Mouse (Mus musculus): ENCODE data around the gene Gm20604.
A peak's percentile ranks its signal among the peaks of the same experiment; 100 is the strongest.

The Gm20604 gene

DNA sequence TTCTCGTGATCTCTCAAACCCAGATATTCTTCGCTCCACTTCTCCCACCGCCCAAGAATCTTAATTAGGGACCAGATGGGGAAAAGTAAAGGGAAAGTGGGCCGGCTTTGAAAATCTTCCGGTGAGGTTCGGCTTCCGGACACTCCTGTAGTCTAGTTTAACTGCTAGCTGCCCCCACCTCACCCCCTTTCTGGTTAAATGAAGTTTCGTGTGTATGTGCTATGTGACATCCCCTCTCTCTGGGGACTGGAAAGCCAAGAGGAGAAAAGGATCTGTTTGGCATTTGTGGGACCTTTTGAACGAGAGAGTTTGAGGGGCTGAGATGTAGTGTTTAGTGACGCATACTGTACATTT lies at the start of gene Gm20604:
TSS of gene Gm20604 (minus strand) at position 270 of the 354 bp plus-strand sequence.
- DNase-seq (ENCODE audit: low spot score): no peak

DNA sequence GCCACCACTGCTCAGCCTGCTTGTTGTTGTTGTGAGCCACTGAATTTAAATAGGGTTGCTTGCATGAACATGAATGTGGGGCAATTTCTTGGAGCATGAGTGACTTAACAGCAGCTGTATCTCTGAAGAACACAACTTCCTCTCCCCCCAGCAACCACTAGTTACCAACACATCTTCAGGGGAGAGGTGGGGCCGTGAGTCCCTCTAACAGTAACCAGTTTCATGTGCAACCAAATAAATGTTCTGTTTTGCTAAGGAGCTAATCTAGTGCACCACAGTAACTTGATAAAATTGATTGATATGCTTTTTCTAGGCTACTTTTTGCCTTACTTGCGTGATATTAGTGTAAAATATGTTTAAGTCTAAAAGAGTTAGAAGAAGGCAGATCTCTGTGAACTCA lies 41.1 kb upstream of the Gm20604 start:
- DNase-seq (ENCODE audit: low spot score): no peak

DNA sequence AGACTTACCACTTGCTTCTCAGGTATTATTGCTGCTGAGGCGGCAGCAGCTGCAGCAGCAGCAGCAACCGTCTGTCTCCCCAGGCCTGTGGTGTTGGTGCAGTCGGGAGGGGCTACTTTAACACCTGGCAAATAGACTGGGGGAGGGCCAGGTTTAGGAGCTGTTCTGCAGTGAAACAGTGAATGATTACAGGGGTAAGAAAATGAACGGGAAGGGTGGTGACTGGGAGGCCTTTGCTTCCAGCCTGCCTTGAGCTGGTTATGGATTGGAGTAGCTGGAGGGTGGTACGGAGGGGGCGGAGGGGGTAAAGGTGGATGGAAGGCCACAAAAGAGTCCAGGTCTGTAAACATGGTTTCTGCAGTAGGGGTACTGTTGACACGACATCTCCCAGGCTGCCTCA lies 29.5 kb upstream of the Gm20604 start:
- no peak for DNase-seq (ENCODE audit: low spot score)

DNA sequence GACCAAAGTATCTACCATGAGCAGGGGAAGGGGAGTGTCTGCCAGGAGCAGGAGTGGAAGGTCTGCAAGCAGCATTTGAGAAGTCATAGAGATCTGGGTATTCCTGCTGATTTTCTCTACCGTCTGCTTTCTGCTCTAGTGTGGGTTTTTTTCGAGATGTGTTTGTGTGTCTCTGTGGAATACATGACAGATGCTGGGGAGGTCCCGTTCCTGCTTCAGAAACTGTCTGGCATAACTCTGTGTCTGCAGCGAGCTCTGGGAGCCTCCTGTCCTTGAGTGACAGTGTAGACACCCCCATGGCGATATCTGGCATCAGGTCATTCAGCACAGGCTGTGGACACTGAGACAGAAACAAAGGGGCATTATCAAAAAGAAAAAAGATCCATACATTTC lies 27.1 kb upstream of the Gm20604 start:
- no peak for DNase-seq (ENCODE audit: low spot score)

DNA sequence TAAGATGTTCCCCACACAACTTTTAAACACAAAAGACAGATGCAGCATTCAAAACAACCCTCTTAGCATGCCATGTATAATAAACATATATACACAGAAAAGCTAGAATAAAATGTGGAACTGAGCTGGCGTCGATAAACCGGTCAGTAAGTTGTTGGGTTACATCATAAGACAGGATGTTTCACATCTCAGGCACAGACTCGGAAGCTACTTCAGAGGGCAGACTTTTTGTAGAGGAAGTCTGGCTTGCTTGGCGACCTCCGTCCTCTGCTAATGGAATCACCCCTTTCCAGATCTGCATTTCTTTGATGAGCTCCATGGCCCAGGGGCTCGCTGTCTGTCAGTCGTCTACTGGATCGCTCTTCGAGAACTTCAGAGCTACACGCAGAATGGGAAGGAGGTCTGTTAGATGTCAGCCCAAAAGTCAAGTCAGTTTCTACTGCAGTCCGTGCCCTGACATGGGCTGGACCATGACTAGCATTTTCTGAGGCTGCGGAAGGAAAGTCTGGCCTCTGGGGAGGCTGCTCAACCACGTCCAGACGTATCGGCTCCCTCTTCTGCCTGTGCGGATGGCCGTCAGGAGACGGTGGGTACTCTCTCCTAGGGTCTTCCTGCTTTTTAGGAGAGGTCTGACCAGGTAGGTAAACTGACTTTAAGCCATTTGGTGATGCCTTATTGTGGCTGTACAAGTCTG lies 26.6 kb upstream of the Gm20604 start:
- DNase-seq (ENCODE audit: low spot score): no peak

DNA sequence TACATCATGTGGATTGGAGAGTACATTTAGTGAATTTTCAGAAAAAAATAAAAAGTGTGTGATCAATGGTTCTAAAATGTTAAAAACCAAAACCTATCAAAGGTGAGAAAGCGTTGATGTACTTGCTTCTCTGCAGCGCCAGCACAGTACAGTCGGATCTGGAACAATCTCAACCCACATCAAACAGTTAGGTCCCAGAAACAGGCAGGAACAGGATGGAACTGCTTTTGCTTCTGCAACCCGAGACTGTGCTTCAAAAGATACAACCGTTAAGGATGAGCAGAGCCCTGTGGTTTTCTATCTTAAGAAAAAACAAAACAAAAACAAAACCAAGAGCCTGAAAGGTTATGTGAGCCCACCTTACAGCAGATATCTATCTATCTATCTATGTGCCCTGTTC lies 24.4 kb upstream of the Gm20604 start:
- no peak for DNase-seq (ENCODE audit: low spot score)

DNA sequence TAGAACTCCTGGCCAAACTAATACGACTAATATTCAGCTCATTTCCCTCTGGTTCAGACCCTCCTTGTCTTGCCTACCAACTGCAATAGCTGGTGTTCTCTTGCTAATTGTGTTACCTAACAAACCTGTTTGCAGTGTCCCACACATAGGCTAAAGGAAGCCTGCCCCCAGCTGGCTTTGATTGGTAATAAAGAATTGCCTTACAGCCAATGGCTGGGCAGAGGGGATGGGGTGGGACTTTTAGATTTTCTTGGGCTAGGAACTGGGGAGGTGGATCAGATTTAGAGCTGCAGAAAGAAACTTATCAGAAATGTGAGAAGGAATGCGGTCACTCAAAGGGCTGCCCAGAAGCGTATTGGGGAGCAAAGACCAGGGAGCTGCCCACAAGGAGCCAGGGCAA lies 21.0 kb upstream of the Gm20604 start:
- no peak for DNase-seq (ENCODE audit: low spot score)

DNA sequence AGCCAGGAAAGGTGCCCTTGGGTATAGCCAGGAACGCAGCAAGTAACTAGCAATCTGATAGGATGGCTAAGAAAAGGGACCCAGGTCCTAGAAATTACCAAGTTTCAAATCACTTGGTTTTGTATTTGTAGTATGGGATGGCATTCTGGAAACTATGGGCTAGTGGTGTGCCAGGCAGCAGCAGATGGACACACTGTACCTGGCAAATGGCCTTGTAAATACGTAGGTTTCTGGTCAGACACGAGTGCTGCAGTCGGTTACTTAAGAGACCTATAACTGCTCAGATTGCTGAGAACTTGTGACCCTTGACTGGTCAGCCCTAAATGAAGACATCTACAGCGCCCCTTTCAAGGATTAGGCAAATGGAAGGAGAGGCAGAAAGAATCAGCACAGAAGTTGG lies 19.7 kb upstream of the Gm20604 start:
- DNase-seq (ENCODE audit: low spot score): no peak

DNA sequence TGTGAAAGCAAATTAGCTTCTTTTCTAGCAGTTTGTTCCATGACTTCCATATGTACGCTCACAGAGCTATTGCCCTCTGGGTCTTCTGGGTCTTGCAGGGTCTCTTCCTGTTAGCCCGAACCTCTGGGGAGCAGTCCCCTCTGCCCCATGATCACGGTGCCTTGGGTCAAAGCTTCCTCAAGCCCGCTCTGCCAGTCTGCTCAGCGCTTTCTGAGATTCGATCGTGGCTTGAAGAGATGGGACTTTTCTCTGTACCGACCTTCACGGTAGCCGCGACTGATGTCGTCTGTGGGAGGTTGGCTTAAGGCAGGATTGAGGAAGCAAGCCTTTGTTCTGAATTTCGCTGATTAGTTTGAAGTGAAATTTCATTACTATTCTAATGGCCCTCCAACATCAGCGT lies 17.6 kb upstream of the Gm20604 start:
- DNase-seq (ENCODE audit: low spot score): no peak

DNA sequence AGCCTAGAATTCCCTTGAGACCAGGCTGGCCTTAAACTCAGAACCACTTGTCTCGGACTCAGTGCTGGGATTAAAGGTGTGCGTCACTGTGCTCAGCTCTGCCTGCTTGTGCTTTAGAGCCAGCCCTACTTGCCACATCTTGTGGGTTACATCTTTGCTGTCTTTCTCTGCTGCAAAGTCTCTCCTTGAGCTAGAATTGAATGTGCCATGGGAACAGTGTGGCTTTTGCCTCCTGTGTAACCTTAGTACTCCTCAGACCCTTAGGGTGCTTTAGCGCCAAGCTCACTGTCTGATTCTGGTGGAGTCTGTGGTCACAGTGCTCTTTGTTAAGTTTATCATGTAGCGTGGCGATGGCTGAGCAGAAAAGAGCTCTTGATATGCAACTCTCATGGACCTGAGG lies 14.2 kb upstream of the Gm20604 start:
- no peak for DNase-seq (ENCODE audit: low spot score)

DNA sequence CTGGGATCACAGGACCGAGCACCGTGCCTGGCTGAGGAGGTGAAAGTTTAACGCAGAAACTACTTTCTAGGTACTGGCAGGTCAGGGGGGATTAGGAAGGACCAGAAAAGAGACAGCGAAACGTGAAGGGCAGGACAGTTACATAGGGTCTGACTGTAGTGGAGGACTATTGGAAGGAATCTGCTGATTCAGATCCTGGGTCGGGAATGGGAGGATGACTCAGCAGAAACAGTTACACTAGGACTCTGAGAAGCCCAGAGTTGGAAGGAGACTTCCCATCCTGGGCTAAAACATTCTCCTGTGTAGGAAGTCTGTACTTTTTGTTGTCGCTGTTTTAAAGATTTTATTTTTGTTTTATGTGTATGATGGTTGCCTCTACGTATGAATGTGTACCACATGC lies 13.1 kb upstream of the Gm20604 start:
- no peak for DNase-seq (ENCODE audit: low spot score)

DNA sequence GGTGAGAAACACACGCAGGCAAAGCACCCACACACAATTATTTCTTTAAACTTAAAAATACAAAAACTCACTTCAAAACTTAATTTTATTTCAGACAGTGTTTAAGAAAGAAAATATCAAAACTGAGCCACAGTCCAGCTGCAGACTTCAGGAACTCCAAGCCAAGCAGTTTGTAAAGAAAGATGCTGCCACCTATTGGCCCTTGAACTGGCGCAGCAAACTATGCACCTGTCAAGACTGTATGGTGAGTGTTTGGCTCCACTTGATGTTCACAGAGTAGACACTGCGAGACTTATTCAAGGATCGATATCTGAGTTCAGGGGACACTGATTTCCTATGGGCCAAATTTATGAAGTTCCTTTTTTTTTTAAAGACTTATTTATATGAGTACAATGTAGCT lies 10.5 kb upstream of the Gm20604 start:
- no peak for DNase-seq (ENCODE audit: low spot score)

DNA sequence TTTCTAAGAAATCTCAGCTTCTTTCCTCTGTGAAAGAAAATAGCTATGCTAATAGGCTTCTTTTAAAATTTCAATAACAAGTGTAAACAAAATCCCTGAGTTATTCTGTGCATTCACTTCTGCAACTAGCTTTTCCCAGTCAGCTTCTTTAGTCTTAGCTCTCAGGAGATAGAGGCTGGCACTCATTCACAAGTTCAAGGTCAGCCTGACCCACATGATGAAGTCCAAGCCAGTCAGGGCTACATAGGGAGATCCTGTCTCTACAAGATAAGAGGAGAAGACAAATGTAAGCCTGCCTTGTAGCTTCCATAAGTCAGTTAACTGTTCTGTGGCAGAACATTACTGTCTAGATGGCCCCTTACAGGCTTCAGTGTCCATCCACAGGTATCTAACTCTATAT lies 5.2 kb upstream of the Gm20604 start:
- DNase-seq (ENCODE audit: low spot score): no peak

DNA sequence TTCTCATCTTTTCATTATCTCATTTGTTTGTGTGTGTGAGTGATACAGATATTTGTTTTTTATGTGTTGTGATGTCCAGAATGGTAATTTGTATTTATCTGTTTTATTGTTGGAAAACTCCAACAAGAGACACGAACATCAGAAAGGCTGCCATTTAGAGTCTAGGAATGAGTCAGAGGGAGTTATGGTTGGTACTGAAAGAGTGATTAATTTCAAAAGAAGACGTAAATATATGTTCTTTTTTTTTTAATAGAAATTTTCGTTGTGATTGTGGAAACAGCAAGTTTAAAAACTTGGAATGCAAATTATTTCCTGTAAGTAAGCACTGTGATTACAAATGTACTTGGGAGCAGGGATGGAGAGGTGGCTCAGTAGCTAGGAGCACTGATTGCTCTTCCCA lies 3.2 kb upstream of the Gm20604 start:
- no peak for DNase-seq (ENCODE audit: low spot score)

DNA sequence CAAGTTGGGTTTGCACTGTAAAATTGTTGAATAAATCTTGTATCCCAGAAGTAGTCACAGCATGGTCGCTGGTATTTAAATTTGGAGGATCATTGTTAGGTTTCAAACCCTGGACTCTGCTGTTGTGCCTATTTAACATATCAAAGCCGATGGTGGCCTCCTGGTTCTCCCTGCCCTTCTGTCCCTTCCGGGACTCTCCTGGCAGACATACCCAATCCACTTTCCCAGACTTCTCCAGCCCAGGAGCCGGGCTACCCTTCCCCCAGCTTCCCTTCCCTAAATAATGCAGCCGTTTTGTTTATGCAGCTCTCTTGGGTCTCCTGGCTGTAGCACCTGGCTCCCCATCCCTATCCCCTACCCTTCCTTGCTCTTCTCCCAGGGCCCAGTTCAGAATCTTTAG lies 464 bp upstream of the Gm20604 start:
- DNase-seq (ENCODE audit: low spot score): no peak

DNA sequence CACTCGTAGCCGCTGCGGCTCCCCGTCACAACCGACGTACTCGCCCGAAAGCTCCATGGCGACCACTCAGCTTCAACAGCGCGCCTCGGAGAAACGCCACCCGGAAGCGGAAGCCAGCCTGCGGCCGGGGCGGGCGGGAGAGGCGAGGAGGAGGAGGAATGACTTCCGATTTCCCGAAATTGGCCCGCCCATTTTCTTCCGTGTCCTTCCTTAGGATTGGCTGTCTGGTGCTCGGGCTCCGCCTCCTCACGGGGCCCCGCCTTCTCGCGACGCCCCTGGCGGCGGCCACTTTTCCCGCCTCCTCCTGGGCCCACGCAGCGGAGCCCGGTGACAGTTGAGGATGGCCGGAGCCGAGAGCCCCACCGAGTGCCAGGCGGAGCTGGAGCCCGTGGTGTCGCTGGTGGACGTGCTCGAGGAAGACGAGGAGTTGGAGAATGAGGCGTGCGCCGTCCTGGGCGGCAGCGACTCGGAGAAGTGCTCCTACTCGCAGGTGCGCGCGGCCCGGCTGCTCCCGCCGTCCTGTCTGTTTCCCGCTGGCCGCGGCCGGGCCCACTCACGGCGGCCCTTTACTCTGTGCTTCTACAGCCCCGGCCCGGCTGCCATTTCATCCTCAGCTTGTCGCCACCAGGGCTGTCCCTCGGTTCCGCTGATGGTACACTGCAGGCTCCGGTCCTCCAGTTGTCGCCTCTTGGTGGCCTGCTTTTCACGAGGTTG lies 626 bp downstream of the Gm20604 start, which contains the start of the genes Gm28051, Gon7 and Ubr7:
TSS of gene Gm28051 (minus strand) at position 77 of the 714 bp plus-strand sequence.
TSS of gene Gon7 (minus strand) at position 115 of the 714 bp plus-strand sequence.
TSS of gene Ubr7 (plus strand) at position 279 of the 714 bp plus-strand sequence.
- DNase-seq (ENCODE audit: low spot score): peak; percentile 95

DNA sequence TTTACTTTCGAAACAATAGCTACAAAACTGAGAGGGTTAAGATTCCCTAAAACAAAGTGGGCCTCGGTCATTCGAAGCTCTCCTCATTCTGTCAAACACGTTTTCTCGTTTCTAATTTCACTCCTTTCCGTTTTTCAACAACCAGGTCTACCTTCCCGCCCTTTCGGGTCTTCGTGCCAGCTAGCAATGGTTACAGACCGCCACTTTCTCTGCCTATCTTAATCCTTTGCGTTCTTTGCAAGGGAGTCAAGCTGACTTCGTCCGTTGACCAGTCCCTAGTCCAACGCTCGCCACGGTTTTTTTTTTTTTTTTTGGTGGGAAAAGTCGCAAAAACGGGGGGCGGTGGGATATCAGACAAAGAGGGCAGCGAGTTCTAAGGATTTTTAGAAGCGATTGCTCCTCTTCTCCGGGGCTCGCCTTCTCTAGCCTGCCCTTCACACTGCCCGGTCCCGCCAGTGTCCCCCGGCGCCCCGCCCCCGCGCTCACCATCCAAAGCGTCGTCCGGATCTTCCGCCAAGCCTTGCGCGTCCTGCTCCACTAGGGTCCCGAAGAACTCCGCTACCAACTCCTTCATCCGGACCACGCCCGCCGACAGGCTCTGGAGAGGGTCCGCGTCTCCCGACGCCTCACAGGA lies 1.3 kb downstream of the Gm20604 start:
- DNase-seq (ENCODE audit: low spot score): no peak

DNA sequence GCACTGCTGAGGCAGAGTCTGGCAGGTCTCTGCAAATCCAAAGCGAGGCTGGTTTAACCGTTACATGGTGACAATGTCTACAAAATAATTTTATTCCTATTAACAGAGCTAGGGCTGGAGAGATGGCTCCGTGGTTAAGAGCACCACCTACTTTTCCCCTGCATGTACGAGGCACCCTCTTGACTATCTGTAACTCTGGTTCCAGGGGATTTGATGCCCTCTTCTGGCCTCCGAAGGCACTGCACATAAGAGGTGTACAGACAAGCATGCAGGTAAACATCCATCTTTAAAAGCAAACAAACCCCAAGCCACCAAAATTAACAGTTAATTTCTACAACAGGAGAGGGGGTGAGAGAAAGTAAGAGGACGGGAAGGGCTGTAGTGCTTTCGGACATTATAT lies 2.2 kb downstream of the Gm20604 start:
- DNase-seq (ENCODE audit: low spot score): no peak

DNA sequence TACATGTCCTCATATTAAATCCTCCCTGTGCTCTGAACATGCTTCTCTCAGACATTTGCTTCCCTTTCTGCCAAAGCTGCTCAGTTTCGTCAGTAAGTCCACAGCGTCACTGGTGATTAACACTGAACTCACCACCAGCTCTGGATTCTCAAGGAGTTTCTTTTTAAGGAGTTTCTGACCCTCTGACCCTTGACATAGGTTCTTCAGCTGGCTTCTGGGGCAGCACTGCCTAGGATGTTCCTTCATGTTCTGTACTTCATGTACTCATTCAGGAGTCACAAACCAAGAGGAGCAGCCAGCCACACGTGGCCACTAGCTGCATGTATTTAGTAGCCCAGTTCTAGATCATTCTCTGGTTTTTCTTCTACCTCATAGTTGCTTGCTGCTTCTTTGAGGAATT lies 10.2 kb downstream of the Gm20604 start:
- DNase-seq (ENCODE audit: low spot score): no peak

DNA sequence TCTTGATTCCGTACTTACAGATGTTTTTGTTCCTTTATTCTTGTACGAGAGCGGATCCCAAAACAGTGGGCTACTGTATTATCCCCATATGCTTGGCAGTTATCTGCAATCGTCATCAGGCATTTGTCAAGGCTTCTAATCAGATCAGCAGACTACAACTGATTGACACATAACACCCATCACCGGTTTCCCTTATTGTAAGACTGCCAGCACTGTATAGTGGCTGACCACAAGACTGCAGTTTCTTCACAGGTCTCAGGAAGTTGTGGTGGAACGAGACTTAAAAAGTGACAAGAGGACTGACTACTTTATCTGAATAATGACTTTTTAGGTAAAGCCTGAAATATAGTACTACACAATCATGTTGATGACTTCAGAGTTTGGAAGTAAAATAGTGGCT lies 13.6 kb downstream of the Gm20604 start:
- DNase-seq (ENCODE audit: low spot score): no peak

DNA sequence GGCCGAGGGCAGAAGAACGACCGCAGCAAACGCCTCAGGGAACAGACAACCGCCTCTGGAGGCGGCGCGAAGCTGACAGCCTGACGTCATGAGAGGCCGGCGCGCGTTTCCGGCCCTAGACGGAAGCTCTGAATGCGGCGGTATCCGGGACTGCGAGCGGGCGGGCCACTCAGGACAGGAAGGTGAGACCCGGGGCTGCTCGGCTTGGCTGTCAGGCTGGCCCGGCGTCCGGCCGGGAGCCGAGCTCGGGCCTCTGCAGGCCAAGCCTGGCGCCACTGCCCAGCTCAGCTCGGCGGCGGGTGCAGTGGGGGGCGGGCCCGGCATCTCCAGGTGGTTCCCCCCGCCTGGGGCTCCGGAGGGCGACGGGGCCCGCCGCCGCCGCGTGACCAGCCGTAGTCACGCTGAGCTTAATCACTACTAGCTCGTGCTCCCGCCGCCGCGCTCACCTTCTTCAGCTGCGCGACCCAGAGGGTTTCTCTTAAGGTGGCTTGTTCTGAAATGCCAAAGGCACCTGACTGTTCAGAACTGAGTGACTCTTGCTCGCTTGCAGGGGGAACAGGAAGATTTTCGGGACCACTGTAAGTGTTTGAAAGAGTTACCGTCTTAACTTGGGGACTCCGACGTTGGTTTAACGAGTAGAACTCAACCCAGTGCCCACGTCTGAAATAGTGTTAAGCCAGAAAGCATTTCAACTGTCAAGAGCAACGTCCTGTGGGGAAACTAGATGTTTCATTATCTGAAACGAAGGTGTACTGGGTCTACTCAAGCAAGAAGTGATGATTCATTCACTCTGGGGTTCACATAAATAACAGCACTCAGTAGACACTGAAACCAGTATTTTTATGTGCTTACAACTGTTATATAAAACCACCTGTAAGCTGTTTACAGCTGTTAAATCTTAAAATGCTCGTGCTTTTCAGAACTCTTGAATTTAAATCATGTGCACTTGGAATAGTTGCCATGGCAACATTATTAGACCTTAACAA lies 14.6 kb downstream of the Gm20604 start, which contains the start of the genes Moap1 and Tmem251:
TSS of gene Moap1 (minus strand) at position 73 of the 986 bp plus-strand sequence.
TSS of gene Tmem251 (plus strand) at position 174 of the 986 bp plus-strand sequence.
- DNase-seq (ENCODE audit: low spot score): peak; percentile 77

DNA sequence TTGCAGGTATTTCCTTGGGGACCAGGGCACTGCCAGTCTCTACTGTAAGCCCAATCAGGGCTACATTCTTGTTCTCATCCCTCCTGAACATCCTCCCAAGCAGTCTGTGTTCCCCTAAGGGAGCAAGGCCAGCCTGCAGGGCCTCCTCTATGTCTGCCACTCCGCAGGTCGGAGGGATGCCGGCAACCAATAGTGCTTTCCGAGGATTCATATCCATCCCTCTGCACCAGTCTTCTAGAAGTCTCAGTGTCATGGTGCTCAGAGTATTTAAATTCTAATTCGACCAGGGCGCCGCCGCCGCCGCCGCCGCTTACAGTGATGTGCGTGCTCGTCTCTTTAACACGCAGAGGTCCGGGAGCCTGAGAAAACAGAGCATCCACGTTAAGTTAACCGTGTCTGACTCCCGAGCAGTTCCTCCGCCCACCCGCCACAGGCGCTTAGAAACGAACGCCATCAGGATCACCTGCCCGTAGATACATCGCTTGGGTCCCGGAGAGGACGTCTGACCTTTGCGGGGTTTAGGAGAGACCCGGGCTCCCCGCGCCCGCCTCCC lies 15.4 kb downstream of the Gm20604 start:
- no peak for DNase-seq (ENCODE audit: low spot score)
